Mouse (Mus musculus) limb, embryonic 13.5 days (tissue): ENCODE data around the gene Trappc3l. TPM values are rescaled to one million over a fixed set of nuclear protein-coding genes. Genes with fewer than 3 reads are reported as not detected.
A peak's percentile ranks its signal among the peaks of the same experiment; 100 is the strongest.

Source experiments
- ATAC-seq: fragments of 200-750 bp; cut with Nextera tagmentation; 2 replicates; pipeline ENCODE4 v1.8.0; 2017; ENCODE audit warnings: low read depth, moderate number of reproducible peaks, moderate TSS enrichment; ENCODE audit not compliant: low FRiP score
- H3K27ac ChIP-seq: fragments of 300-500 bp; sonication (generic); 2 replicates; pipeline ENCODE4 v1.5.1; 2015; ENCODE audit warnings: inconsistent platforms, mild to moderate bottlenecking, moderate library complexity
- H3K27me3 ChIP-seq: fragments of 300-500 bp; sonication (generic); 2 replicates; pipeline ENCODE4 v1.6.1; 2015; ENCODE audit warnings: mild to moderate bottlenecking, inconsistent platforms
- H3K36me3 ChIP-seq: fragments of 300-500 bp; sonication (generic); 2 replicates; pipeline ENCODE4 v1.6.1; 2015; ENCODE audit warnings: inconsistent platforms, mild to moderate bottlenecking, moderate library complexity
- H3K4me1 ChIP-seq: fragments of 300-500 bp; sonication (generic); 2 replicates; pipeline ENCODE4 v1.6.1; 2015; ENCODE audit warnings: inconsistent platforms
- H3K4me2 ChIP-seq: fragments of 300-500 bp; sonication (generic); replicated peaks from 2 replicates; pipeline ENCODE4 v1.6.1; 2015; ENCODE audit warnings: inconsistent platforms, mild to moderate bottlenecking, moderate library complexity
- H3K4me3 ChIP-seq: fragments of 300-500 bp; sonication (generic); 2 replicates; pipeline ENCODE4 v1.5.1; 2015; ENCODE audit warnings: moderate library complexity, mild to moderate bottlenecking, inconsistent platforms
- H3K9ac ChIP-seq: fragments of 300-500 bp; sonication (generic); 2 replicates; pipeline ENCODE4 v1.6.1; 2015; ENCODE audit warnings: mild to moderate bottlenecking, inconsistent platforms
- H3K9me3 ChIP-seq: fragments of 300-500 bp; sonication (generic); 2 replicates; pipeline ENCODE4 v1.6.1; 2016; ENCODE audit warnings: inconsistent platforms
- WGBS: fragments of 180-500 bp; shearing (Covaris S2); methylation state at CpG from one replicate; pipeline ENCODE4 v1.1.7; 2015; 5-methylcytosine and 5-hydroxymethylcytosine counted together
- polyA plus RNA-seq: library from polyadenylated mRNA; unstranded; fragments of >200 nt; fragmentation: Nextera tagmentation; extraction: Ambion mirVana; gene quantifications from 2 replicates; pipeline ENCODE4 v1.2.1, GENCODE M21; 2015

Trappc3l gene
- polyA plus RNA-seq, 1 experiment from 2014 or later, result not detected

DNA sequence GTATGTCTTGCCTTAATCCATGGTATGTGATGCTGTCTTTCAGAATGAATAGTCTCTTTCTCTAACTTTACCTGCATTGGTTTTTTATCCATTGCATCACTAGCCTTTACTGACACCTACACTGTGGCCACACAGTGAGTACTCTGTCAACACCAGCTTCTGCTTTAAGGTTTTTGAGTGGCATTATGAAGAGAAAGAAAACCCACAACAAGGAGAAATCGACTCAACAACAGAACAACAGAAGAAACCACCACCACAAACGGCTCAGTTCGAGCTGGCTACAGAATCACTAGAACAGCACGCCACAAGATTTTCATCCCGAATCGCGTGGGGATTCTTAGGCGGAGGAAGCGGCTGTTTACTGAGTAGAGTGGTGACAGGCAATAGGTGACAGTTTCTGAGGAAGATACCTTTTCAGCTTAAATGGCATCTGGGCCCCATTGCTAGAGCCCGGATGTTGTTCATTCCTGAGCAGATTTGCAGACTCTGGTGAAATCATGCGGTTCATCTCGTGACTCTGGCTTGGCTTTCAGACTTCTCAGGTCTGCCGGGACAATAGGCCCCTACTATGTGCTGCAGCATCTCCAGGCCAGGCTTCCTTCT lies 73.6 kb downstream of the Trappc3l start:
- Histone ChIP-seq H3K27me3 (no peaks in the 10 kb centered on the region), H3K4me1 (no peaks in the 10 kb centered on the region), H3K36me3 (no peaks in the 10 kb centered on the region), H3K9me3 (no peaks in the 10 kb centered on the region), H3K4me3 (no peak overlapping the region), H3K27ac (no peak overlapping the region), H3K4me2 (no peak overlapping the region), H3K9ac (no peak overlapping the region)
- WGBS, result 86% methylated on average over 13 of the region's 13 CpGs
- no peak for ATAC-seq

DNA sequence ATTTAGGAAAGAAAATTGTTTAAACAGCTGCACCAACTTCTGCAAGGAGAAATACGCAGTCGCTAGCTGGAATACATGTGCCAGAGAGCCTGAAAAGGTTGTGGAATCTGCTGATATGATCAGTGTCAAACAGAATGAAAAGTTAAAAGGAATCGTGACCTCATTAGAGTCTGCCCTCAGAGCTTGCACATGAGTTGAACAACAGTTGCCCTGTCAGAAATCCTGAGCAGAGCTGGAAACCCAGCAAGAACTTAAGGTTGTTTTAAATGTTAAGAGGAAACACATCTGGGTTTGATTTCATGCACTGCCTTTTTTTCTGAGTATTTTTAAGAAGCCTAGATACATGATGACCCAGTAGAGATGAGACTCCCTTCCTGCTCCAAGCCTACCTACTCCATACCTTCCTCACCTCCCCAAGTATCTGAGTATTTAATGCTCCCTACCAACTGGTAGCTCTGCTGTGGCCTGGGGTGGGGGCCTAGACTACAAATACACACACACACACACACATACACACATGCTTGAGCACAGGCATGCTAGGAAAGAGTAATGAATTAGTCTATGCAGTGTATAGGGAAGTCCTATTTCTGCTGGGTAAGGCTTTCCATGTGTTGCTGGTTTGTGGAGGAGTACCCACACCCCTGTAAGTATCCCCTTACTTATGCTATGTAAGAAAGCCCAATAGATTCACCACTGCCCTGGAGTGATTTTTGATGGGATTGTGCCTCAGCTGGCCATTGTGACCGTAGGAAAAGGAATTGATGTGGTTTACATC lies 74.8 kb downstream of the Trappc3l start:
- Histone ChIP-seq H3K27me3 (no peaks in the 10 kb centered on the region), H3K4me3 (no peak overlapping the region), H3K4me1 (no peaks in the 10 kb centered on the region), H3K9me3 (no peaks in the 10 kb centered on the region), H3K36me3 (no peaks in the 10 kb centered on the region), H3K27ac (no peak overlapping the region; the same call in 1 of the 2 replicates), H3K9ac (no peak overlapping the region), H3K4me2 (no peak overlapping the region)
- 42% methylated on average over 4 of the region's 4 CpGs for WGBS
- ATAC-seq, result 0 out of 2 replicates have a peak, but pooled peaks have one; percentile 28

DNA sequence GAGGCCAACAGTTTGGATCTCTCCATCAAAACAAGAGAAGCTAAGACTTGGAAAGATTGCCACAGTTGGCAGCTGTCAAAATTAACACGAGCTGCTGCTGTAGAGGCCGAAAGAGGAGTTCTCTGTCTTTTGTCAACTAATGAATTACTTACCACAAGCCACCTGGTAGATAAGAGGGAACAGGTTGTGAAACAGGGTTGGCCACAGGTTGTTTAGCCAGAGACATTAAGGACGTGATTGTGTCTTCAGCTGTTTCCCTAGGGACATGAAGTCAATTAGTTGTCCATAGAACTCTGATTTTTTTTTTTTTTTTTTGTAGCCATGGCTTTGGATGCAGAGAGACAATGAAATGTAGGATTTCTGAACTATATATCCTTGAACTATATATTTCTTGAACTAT lies 79.7 kb downstream of the Trappc3l start:
- no peaks in the 10 kb centered on the region for H3K9me3 ChIP-seq
- no peak overlapping the region for H3K9ac ChIP-seq
- H3K4me3 ChIP-seq, result no peak overlapping the region
- H3K4me1 ChIP-seq, result no peaks in the 10 kb centered on the region
- no peak overlapping the region for H3K27ac ChIP-seq
- H3K36me3 ChIP-seq, result no peaks in the 10 kb centered on the region
- no peak overlapping the region for H3K4me2 ChIP-seq
- no peaks in the 10 kb centered on the region for H3K27me3 ChIP-seq
- no peak for ATAC-seq
- 47% methylated on average over 3 of the region's 3 CpGs for WGBS

DNA sequence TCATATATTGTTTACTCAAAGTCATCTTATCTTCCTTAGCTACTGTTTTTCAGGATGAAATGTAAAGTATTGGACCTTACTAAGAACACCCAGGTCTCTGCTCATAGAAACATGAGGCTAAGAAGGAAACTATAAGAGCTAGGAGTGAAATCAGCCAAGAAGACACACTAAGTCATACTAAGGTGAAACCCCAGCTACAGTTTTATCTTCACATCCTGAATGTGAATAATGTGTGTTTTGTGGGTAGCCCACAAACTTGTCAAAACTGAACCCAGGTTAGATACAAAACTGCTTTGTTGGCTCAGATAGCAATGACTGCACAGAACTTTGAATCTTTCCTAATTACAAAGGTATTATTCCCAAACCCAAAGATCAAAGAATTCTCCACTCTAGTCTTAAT lies 80.4 kb downstream of the Trappc3l start:
- H3K36me3 ChIP-seq, result no peaks in the 10 kb centered on the region
- no peak for ATAC-seq
- H3K4me2 ChIP-seq, result no peak overlapping the region
- H3K27ac ChIP-seq, result no peak overlapping the region
- no peak overlapping the region for H3K4me3 ChIP-seq
- no peaks in the 10 kb centered on the region for H3K27me3 ChIP-seq
- H3K9ac ChIP-seq, result no peak overlapping the region
- no peaks in the 10 kb centered on the region for H3K4me1 ChIP-seq
- no peaks in the 10 kb centered on the region for H3K9me3 ChIP-seq

DNA sequence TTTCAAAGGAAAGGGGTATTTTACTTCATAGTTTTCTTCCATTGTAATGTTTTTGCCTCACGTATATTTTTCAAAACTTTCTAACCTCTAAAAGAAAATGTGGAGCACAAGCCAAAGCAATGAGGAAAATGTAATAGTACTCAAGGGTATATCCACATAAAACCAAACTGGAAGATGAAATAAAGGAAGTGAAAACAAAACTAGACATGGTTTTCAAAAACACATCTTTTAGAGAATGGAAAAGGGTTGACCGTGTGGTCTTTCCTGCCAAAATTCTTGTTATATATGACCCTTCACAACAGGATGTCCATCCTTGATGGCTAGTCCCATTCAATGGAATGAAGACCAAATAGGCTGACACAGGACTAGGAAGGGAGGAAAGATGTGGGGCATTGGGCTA lies 81.0 kb downstream of the Trappc3l start:
- no peak for ATAC-seq
- 90% methylated on average over 2 of the region's 2 CpGs for WGBS
- no peak overlapping the region for H3K4me2 ChIP-seq
- H3K4me1 ChIP-seq, result no peaks in the 10 kb centered on the region
- H3K9me3 ChIP-seq, result no peaks in the 10 kb centered on the region
- no peaks in the 10 kb centered on the region for H3K36me3 ChIP-seq
- H3K9ac ChIP-seq, result no peak overlapping the region
- H3K27me3 ChIP-seq, result no peaks in the 10 kb centered on the region
- no peak overlapping the region for H3K4me3 ChIP-seq
- no peak overlapping the region for H3K27ac ChIP-seq

DNA sequence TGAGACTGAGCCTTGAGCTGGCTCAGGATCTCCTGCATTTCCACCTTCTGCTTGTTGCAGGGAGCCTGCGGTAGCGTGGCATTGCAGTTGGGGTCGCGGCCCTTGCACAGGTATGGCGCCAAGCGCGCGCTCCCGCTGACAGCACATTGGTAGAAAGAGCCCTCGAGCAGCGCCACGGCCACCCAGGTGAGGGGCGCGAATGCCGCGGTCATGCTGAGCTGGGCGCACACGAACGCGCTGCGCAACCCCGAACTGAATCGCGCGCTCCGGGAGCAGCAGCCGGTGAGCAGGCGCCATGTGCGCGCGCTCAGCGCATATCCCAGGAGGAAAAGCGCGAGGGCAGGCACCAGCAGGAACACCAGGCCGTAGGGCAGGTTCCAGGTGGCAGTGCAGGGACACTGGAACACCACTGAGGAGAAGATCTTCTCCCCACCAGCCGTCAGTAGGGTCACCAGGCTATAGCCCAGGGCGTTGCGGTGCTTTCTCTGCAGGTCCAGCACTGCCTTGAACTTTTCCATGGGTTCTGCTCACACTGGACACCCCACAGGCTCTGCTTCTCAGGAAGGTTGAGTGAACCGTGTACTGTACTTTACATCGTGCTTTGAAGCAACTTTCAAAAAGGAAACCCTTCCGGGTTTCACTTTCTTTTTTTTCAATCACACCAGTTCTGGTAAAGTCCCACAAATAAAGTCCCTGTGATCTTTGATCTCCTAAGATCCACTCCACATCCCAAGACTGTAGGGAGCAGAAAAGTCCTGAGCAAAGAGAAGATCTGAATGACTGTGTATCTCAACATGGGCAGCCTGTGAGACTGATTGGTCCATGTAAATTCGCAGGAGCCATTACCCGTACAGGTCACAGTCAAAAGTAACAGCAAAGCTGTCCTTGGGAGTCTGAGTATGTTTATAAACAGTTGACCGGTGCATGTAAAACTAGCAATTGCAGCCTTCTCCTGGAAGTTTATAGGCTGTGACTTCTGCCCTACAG lies 90.3 kb downstream of the Trappc3l start, which contains the start of gene Calhm6:
Gene Calhm6, minus strand, starts transcription at position 593 of the 987 bp plus-strand sequence.
- Histone ChIP-seq H3K27ac (no peak within 1 kb of the TSS), H3K9me3 (no peaks in the 10 kb centered on the region), H3K4me3 (peak within 1 kb of the TSS; percentile 57), H3K36me3 (no peaks in the 10 kb centered on the region), H3K9ac (peak within 1 kb of the TSS; percentile 67), H3K4me1 (0 out of 2 replicates have a peak, but pooled peaks cover 2% of the 10 kb centered on the region), H3K4me2 (peak within 1 kb of the TSS; percentile 84), H3K27me3 (no peaks in the 10 kb centered on the region)
- ATAC-seq, result peak; percentile 80
- WGBS, result 14% methylated on average over 44 of the region's 44 CpGs

DNA sequence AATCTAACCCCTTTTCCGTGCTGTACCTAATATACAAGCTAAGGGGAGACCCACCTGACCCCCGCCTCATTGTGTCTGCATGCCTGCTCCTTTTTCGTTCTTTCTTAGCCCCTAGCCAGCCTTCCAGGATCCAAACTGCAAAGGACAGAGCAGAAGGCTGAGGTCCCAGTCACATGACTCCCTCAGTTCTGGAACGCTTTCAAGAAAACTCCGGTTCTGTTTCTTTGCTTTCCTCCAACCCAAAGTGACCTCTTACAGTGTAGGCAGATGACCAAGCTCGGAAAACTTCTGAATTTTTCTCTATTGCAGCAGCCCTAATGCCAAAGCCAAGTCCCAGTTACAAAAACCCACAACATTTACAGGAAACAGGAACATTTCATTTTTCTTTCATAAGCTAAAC lies 91.0 kb downstream of the Trappc3l start:
- Histone ChIP-seq H3K9ac (no peak overlapping the region), H3K27ac (no peak overlapping the region), H3K36me3 (no peaks in the 10 kb centered on the region), H3K4me3 (no peak overlapping the region), H3K9me3 (no peaks in the 10 kb centered on the region), H3K4me1 (0 out of 2 replicates have a peak, but pooled peaks cover 2% of the 10 kb centered on the region), H3K4me2 (no peak overlapping the region), H3K27me3 (no peaks in the 10 kb centered on the region)
- 73% methylated on average over 6 of the region's 6 CpGs for whole genome bisulfite sequencing
- no peak for ATAC-seq

DNA sequence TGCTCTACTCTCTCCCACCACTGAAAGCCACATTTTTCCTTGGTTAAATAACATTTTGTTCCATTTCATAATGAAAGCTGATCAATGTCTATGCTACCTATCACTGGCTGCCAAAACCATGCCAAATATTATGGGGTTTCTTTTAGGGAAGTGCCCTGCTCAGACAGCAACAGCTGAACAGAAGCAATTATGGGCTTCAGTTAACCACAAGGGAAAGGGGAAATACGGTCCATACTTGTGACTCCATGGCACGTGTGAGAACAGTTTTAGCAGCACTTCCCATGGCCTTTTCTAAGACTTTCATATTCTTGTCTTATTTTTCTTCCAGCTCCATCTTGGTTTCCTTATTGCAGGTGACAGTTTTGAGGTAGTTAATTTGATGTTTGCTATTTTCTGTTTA lies 94.0 kb downstream of the Trappc3l start:
- H3K4me1 ChIP-seq, result 0 out of 2 replicates have a peak, but pooled peaks cover 2% of the 10 kb centered on the region
- 74% methylated on average over 2 of the region's 2 CpGs for WGBS
- no peaks in the 10 kb centered on the region for H3K36me3 ChIP-seq
- no peak overlapping the region for H3K4me3 ChIP-seq
- no peak overlapping the region for H3K9ac ChIP-seq
- no peaks in the 10 kb centered on the region for H3K27me3 ChIP-seq
- no peak overlapping the region for H3K4me2 ChIP-seq
- no peak for ATAC-seq
- H3K27ac ChIP-seq, result no peak overlapping the region
- H3K9me3 ChIP-seq, result no peaks in the 10 kb centered on the region

DNA sequence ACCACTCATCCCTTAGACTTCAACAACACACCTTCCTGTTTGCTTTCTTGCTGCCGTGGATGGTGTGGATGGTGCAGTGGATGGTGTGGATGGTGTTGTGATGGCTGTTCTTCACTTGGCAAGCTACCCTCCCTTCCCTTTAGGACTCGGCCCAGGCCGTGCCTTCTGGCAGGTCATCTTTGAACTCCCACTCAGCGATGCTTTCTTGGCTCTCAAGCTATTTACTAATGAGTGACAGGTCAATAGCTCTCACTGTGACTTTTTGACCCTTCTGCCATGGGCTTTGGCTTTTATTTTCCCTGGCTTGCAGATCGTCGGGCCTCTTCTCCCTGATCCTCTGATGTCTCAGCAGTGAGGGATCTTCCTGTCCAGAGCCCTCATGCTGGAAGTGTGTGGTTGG lies 99.0 kb downstream of the Trappc3l start:
- no peaks in the 10 kb centered on the region for H3K27me3 ChIP-seq
- H3K36me3 ChIP-seq, result no peaks in the 10 kb centered on the region
- H3K9me3 ChIP-seq, result no peaks in the 10 kb centered on the region
- 25% methylated on average over 6 of the region's 6 CpGs for WGBS
- H3K4me2 ChIP-seq, result no peak overlapping the region
- no peak overlapping the region for H3K27ac ChIP-seq
- H3K4me3 ChIP-seq, result no peak overlapping the region
- ATAC-seq, result no peak
- H3K4me1 ChIP-seq, result no peaks in the 10 kb centered on the region
- no peak overlapping the region for H3K9ac ChIP-seq

DNA sequence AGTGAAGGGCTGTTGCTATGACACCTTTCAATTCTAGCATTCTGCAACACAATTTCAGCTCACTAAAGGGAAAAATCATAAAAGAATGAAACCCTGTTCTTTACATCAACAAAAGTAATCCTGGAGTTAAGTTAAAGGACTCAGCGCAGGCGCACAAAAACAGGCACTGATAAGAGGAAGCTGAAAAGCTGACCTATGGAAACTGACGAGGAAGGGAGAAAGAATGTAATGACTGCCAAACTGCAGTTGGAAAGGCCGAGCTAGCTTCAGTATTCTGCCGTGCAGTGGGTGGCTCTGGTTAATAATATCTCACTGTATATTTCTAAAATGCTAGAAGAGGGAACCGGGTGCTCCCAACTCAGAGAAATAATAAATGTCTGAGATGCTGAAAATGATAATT lies 100.6 kb downstream of the Trappc3l start:
- H3K4me1 ChIP-seq, result no peaks in the 10 kb centered on the region
- H3K27ac ChIP-seq, result no peak overlapping the region
- H3K36me3 ChIP-seq, result no peaks in the 10 kb centered on the region
- 68% methylated on average over 6 of the region's 6 CpGs for WGBS
- 0 out of 2 replicates have a peak, but pooled peaks cover 3% of the 10 kb centered on the region for H3K9me3 ChIP-seq
- H3K4me3 ChIP-seq, result no peak overlapping the region
- no peak overlapping the region for H3K4me2 ChIP-seq
- no peak overlapping the region for H3K9ac ChIP-seq
- no peak for ATAC-seq
- no peaks in the 10 kb centered on the region for H3K27me3 ChIP-seq

DNA sequence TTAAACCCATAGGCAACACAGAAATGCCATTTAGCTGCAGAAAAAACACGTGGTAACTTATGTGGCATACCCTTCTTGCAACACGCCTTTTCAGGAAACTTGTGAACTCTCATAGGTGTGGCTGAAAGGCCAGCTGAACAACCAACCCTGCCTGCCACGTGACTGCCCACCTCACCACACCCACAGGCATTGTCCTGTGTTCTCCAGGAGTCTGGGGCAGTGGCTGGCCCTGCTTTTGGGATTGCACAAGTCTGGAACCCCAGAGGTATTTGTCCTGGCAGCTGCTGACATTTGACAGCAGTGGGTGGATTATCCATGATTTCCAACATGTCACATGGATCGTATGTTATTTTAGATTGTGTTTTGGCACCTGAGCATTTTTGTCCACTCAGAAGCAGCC lies 102.4 kb downstream of the Trappc3l start:
- no peaks in the 10 kb centered on the region for H3K27me3 ChIP-seq
- no peaks in the 10 kb centered on the region for H3K36me3 ChIP-seq
- H3K4me1 ChIP-seq, result no peaks in the 10 kb centered on the region
- no peak overlapping the region for H3K4me2 ChIP-seq
- 64% methylated on average over 4 of the region's 4 CpGs for WGBS
- no peak overlapping the region for H3K9ac ChIP-seq
- ATAC-seq, result no peak
- H3K27ac ChIP-seq, result no peak overlapping the region
- H3K9me3 ChIP-seq, result peaks cover 3% of the 10 kb centered on the region; the same call in 1 of the 2 replicates
- no peak overlapping the region for H3K4me3 ChIP-seq

DNA sequence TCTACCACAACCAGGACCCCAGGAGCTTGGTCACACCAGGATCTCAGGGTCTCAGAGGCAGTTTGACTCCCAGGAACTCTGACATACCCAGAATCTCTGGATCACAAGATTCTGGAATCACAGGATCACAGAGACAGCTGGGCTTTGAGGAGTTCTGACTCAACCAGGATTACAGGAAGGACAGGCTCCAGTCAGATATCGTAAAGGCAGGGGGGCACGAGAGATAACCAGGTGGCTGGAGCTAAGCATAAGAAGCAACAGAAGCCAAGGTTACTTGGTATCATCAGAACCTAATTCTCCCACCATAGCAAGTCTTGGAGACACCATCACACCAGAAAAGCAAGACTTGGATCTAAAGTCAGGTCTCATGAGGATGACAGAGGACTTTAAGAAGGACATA lies 104.3 kb downstream of the Trappc3l start:
- Histone ChIP-seq H3K9ac (no peak overlapping the region), H3K27me3 (no peaks in the 10 kb centered on the region), H3K4me2 (no peak overlapping the region), H3K4me1 (no peaks in the 10 kb centered on the region), H3K36me3 (no peaks in the 10 kb centered on the region), H3K4me3 (no peak overlapping the region), H3K9me3 (peaks cover 3% of the 10 kb centered on the region; the same call in 1 of the 2 replicates), H3K27ac (no peak overlapping the region)
- ATAC-seq, result no peak
- WGBS, result 90% methylated on average over 2 of the region's 2 CpGs
